ENCODE assay signal across 9 mouse cellular contexts in the genomic region with DNA sequence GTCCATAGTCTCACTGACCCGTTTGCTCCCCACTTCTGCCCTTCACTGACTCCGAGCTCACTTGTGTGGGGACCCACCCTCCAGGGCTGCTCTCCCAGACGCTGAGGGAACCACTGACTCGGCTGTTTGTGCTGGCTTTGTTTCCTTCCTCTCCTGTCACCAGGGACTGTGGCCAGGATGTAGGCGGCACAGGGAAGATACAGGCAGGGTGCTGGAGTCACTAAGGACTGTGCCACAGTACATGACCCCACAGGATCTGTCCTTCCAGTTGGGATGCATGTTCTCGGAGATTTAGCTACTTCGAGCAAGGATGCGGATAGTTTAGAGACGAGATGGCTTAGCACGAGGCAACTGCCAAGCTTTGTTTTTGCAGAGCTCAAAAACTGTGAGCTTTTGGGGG. TPM values are rescaled to one million over a fixed set of nuclear protein-coding genes. Genes with fewer than 3 reads are reported as not detected.
DNase-seq lines count a peak whose midpoint lies in the region; ATAC-seq and TF ChIP-seq lines count a peak whose summit lies in the region.
"Had no signal": no experiment of that assay in that cellular context is flagged by ENCODE, and none has a peak within 500 bp of the region (broad histone marks: within the 10 kb centered on the region; RNA-seq: fewer than 3 reads in every experiment).

No protein-coding gene starts in this region.

- no peak overlapping the region for H3K27ac ChIP-seq in kidney, embryonic 14.5 days (ENCODE audit: low read depth, low read length)
- no peak overlapping the region for H3K27ac ChIP-seq in stomach, postnatal 0 days (replicated peaks)
- no peak overlapping the region for H3K27ac ChIP-seq in intestine, postnatal 0 days (ENCODE audit: low read depth, low read length)
- H3K27ac ChIP-seq: limb, embryonic 13.5 days had no signal

- H3K36me3 ChIP-seq in kidney, embryonic 14.5 days (ENCODE audit: control insufficient read depth, insufficient read depth, low read length) = no peaks in the 10 kb centered on the region
- no peaks in the 10 kb centered on the region for H3K36me3 ChIP-seq in stomach, postnatal 0 days (ENCODE audit: control insufficient read depth, insufficient read depth, low read length)
- H3K36me3 ChIP-seq in intestine, postnatal 0 days (ENCODE audit: control insufficient read depth, insufficient read depth) = no peaks in the 10 kb centered on the region
- H3K36me3 ChIP-seq: limb, embryonic 13.5 days had no signal

- TF ChIP-seq EP300 in stomach, postnatal 0 days (optimal IDR thresholded peaks at IDR 0.05) = no peak

- no peaks in the 10 kb centered on the region for H3K9me3 ChIP-seq in kidney, embryonic 14.5 days (ENCODE audit: control insufficient read depth, low read length)
- no peaks in the 10 kb centered on the region for H3K9me3 ChIP-seq in stomach, postnatal 0 days (ENCODE audit: control insufficient read depth, low read length)
- H3K9me3 ChIP-seq in intestine, postnatal 0 days (ENCODE audit: control insufficient read depth) = no peaks in the 10 kb centered on the region
- H3K9me3 ChIP-seq: limb, embryonic 13.5 days had no signal

- H3K4me2 ChIP-seq in kidney, embryonic 14.5 days (replicated peaks; ENCODE audit: low read depth, low read length) = no peak overlapping the region
- no peak overlapping the region for H3K4me2 ChIP-seq in stomach, postnatal 0 days (replicated peaks; ENCODE audit: low read depth)
- H3K4me2 ChIP-seq in intestine, postnatal 0 days (replicated peaks; ENCODE audit: low read depth) = no peak overlapping the region
- H3K4me2 ChIP-seq: limb, embryonic 13.5 days had no signal

- H3K4me3 ChIP-seq in kidney, embryonic 14.5 days (ENCODE audit: low read length) = no peak overlapping the region
- H3K4me3 ChIP-seq in stomach, postnatal 0 days (ENCODE audit: low read depth, low read length) = no peak overlapping the region
- no peak overlapping the region for H3K4me3 ChIP-seq in intestine, postnatal 0 days (ENCODE audit: low read depth, low read length)
- H3K4me3 ChIP-seq: limb, embryonic 13.5 days had no signal

- no peak for ATAC-seq in kidney, embryonic 14.5 days (ENCODE audit: low FRiP score, low TSS enrichment)
- ATAC-seq in common myeloid progenitor, adult 5-6 weeks (replicated peaks; ENCODE audit: low read depth, poor library complexity, severe bottlenecking) = peak; percentile 85
- no peak for ATAC-seq in stomach, postnatal 0 days (ENCODE audit: low FRiP score, low TSS enrichment)
- no peak for ATAC-seq in intestine, postnatal 0 days

- H3K9ac ChIP-seq in kidney, embryonic 14.5 days (ENCODE audit: low read depth, low read length) = no peak overlapping the region
- no peak overlapping the region for H3K9ac ChIP-seq in stomach, postnatal 0 days (ENCODE audit: low read length)
- H3K9ac ChIP-seq in intestine, postnatal 0 days (ENCODE audit: low read depth, low read length) = no peak overlapping the region
- H3K9ac ChIP-seq: limb, embryonic 13.5 days had no signal

- H3K4me1 ChIP-seq in kidney, embryonic 14.5 days (ENCODE audit: control insufficient read depth, insufficient read depth, low read length) = peaks cover 8% of the 10 kb centered on the region; the same call in 1 of the 2 replicates
- no peaks in the 10 kb centered on the region for H3K4me1 ChIP-seq in stomach, postnatal 0 days (replicated peaks; ENCODE audit: control insufficient read depth, insufficient read depth)
- no peaks in the 10 kb centered on the region for H3K4me1 ChIP-seq in intestine, postnatal 0 days (replicated peaks; ENCODE audit: control insufficient read depth, insufficient read depth, low read length)

- no peaks in the 10 kb centered on the region for H3K27me3 ChIP-seq in kidney, embryonic 14.5 days (ENCODE audit: control insufficient read depth, insufficient read depth, low read length)
- no peaks in the 10 kb centered on the region for H3K27me3 ChIP-seq in stomach, postnatal 0 days (ENCODE audit: control insufficient read depth, insufficient read depth, low read length)
- H3K27me3 ChIP-seq in intestine, postnatal 0 days (replicated peaks; ENCODE audit: control insufficient read depth, insufficient read depth, low read length) = no peaks in the 10 kb centered on the region

- TF ChIP-seq CTCF in stomach, postnatal 0 days (IDR thresholded peaks at IDR 0.05; ENCODE audit: low read depth) = no peak
- no peak for TF ChIP-seq CTCF in intestine, postnatal 0 days (IDR thresholded peaks at IDR 0.05; ENCODE audit: low read depth)

- DNase-seq in kidney, adult 18-20 months = peak; percentile 46
- peak; percentile 54 for DNase-seq in kidney, adult 9 months
- DNase-seq in thymus, adult 18-20 months = peak; percentile 54 to 59
- no peak for DNase-seq in stomach, postnatal 0 days (ENCODE audit: low spot score)
- DNase-seq in spleen, adult 18-20 months = no peak

- WGBS in kidney, embryonic 14.5 days = 48% methylated on average over 10 of the region's 10 CpGs
- WGBS in stomach, postnatal 0 days = 40% methylated on average over 10 of the region's 10 CpGs
- WGBS in intestine, postnatal 0 days = 41% methylated on average over 10 of the region's 10 CpGs

RNA-seq across cellular contexts. Expression of gene Aak1, which starts 25.5 kb away (rescaled TPM):
- 11.2 and 18.2 TPM in 2 replicates for polyA plus RNA-seq in kidney, embryonic 14.5 days (2014; fragmentation: Nextera tagmentation; extraction: Ambion mirVana)
- total RNA-seq in common myeloid progenitor, adult 5-6 weeks (2017) = 7.1 and 12.2 TPM in 2 replicates
- 5.6 and 5.8 TPM in 2 replicates for polyA plus RNA-seq in stomach, postnatal 0 days (2015; fragmentation: Nextera tagmentation; extraction: Ambion mirVana)
- polyA plus RNA-seq in intestine, postnatal 0 days (2015; fragmentation: Nextera tagmentation; extraction: Ambion mirVana) = 5.7 and 7.2 TPM in 2 replicates

RNA-seq across cellular contexts. Expression of gene Anxa4, which starts 30.4 kb away (rescaled TPM):
- polyA plus RNA-seq in kidney, embryonic 14.5 days (2014; fragmentation: Nextera tagmentation; extraction: Ambion mirVana) = 28.1 and 34.7 TPM in 2 replicates
- total RNA-seq in common myeloid progenitor, adult 5-6 weeks (2017) = 29.9 and 32.5 TPM in 2 replicates
- 111 and 114 TPM in 2 replicates for polyA plus RNA-seq in stomach, postnatal 0 days (2015; fragmentation: Nextera tagmentation; extraction: Ambion mirVana)
- polyA plus RNA-seq in intestine, postnatal 0 days (2015; fragmentation: Nextera tagmentation; extraction: Ambion mirVana) = 541 and 578 TPM in 2 replicates

Comparison
In these comparisons a context has a peak if more than half of its experiments do, and no peak if none do; other contexts are left out.
1. DNase-seq: peak in kidney, adult 18-20 months (single experiment), kidney, adult 9 months (single experiment) and thymus, adult 18-20 months (2 of 2); none in stomach, postnatal 0 days (single experiment) and spleen, adult 18-20 months (0 of 2).